Mouse (Mus musculus): Measurements from ENCODE around the gene B4galt2. TPM values are rescaled to one million over a fixed set of nuclear protein-coding genes. Genes with fewer than 3 reads are reported as not detected.

The B4galt2 gene
- 17.1 and 18.2 TPM in 2 replicates for polyA plus RNA-seq (2015; fragmentation: Nextera tagmentation; extraction: Ambion mirVana)

- Histone ChIP-seq H3K36me3 (ENCODE audit: insufficient read depth, low read length) (peaks cover 7% of the 10 kb centered on the region; the same call in 1 of the 2 replicates), H3K4me1 (replicated peaks; ENCODE audit: insufficient read depth, low read length) (peaks cover 5% of the 10 kb centered on the region; the same call in 1 of the 2 replicates), H3K4me3 (replicated peaks; ENCODE audit: low read depth, low read length) (peak within 1 kb of the TSS; percentile 78), H3K9me3 (replicated peaks; ENCODE audit: low read length) (no peaks in the 10 kb centered on the region), H3K9ac (ENCODE audit: low read depth, low read length) (peak within 1 kb of the TSS; percentile 83), H3K27ac (no peak within 1 kb of the TSS; the same call in 1 of the 2 replicates), H3K4me2 (ENCODE audit: low read length) (peak within 1 kb of the TSS; percentile 94), H3K27me3 (ENCODE audit: insufficient read depth, low read length) (no peaks in the 10 kb centered on the region)
- ATAC-seq (replicated peaks; ENCODE audit: low FRiP score, low read depth) = peak; percentile 9
- TF ChIP-seq CTCF (IDR thresholded peaks at IDR 0.05; ENCODE audit: low read depth) = peak; percentile 31; the same call in 1 of the 2 replicates
- WGBS = under 1% methylated on average over 69 of the region's 103 CpGs
- peak; percentile 56 for DNase-seq (ENCODE audit: low spot score)
Observed at GRCm38 (mm10) chr4:117882701-117883691, at the start of gene B4galt2. Gene B4galt2 (minus strand): TSS chr4:117883487.

GRCm38 (mm10) chr4:117929391-117929881, 46.1 kb upstream of the B4galt2 start, which contains the start of gene Artn:
Gene Artn (minus strand): TSS chr4:117929763.
- DNase-seq (ENCODE audit: low spot score) (peak; percentile 60), ATAC-seq (replicated peaks; ENCODE audit: low FRiP score, low read depth) (peak; percentile 48)
- WGBS = 0% methylated on average over 31 of the region's 33 CpGs
- Histone ChIP-seq H3K9ac (ENCODE audit: low read depth, low read length) (peak within 1 kb of the TSS; percentile 50), H3K4me2 (ENCODE audit: low read length) (peak within 1 kb of the TSS; percentile 84), H3K27me3 (ENCODE audit: insufficient read depth, low read length) (peaks cover 20% of the 10 kb centered on the region), H3K4me1 (replicated peaks; ENCODE audit: insufficient read depth, low read length) (peaks cover 7% of the 10 kb centered on the region), H3K4me3 (replicated peaks; ENCODE audit: low read depth, low read length) (peak within 1 kb of the TSS; percentile 41), H3K9me3 (replicated peaks; ENCODE audit: low read length) (no peaks in the 10 kb centered on the region), H3K36me3 (ENCODE audit: insufficient read depth, low read length) (no peaks in the 10 kb centered on the region), H3K27ac (0 out of 2 replicates have a peak within 1 kb of the TSS, but pooled peaks have one; percentile 32)
- TF ChIP-seq CTCF (IDR thresholded peaks at IDR 0.05; ENCODE audit: low read depth) = no peak

- H3K36me3 ChIP-seq (ENCODE audit: insufficient read depth, low read length) = no peaks in the 10 kb centered on the region
- H3K4me3 ChIP-seq (replicated peaks; ENCODE audit: low read depth, low read length) = peak overlapping the region; percentile 41
- H3K4me2 ChIP-seq (ENCODE audit: low read length) = peak overlapping the region; percentile 84
- ATAC-seq (replicated peaks; ENCODE audit: low FRiP score, low read depth) (no peak), DNase-seq (ENCODE audit: low spot score) (peak; percentile 87)
- peaks cover 20% of the 10 kb centered on the region for H3K27me3 ChIP-seq (ENCODE audit: insufficient read depth, low read length)
- H3K9ac ChIP-seq (ENCODE audit: low read depth, low read length) = no peak overlapping the region
- TF ChIP-seq CTCF (IDR thresholded peaks at IDR 0.05; ENCODE audit: low read depth) = peak; percentile 69
- H3K9me3 ChIP-seq (replicated peaks; ENCODE audit: low read length) = no peaks in the 10 kb centered on the region
- peaks cover 7% of the 10 kb centered on the region for H3K4me1 ChIP-seq (replicated peaks; ENCODE audit: insufficient read depth, low read length)
- H3K27ac ChIP-seq = 0 out of 2 replicates have a peak overlapping the region, but pooled peaks have one; percentile 32
- 2% methylated on average over 13 of the region's 13 CpGs for WGBS
Observed at GRCm38 (mm10) chr4:117928699-117929241, 45.5 kb upstream of the B4galt2 start.

- peak overlapping the region; percentile 84 for H3K4me2 ChIP-seq (ENCODE audit: low read length)
- WGBS = 18% methylated on average over 6 of the region's 6 CpGs
- TF ChIP-seq CTCF (IDR thresholded peaks at IDR 0.05; ENCODE audit: low read depth) = peak; percentile 83
- ATAC-seq (replicated peaks; ENCODE audit: low FRiP score, low read depth) = no peak
- H3K4me3 ChIP-seq (replicated peaks; ENCODE audit: low read depth, low read length) = no peak overlapping the region
- H3K9me3 ChIP-seq (replicated peaks; ENCODE audit: low read length) = no peaks in the 10 kb centered on the region
- peaks cover 20% of the 10 kb centered on the region for H3K27me3 ChIP-seq (ENCODE audit: insufficient read depth, low read length)
- no peaks in the 10 kb centered on the region for H3K36me3 ChIP-seq (ENCODE audit: insufficient read depth, low read length)
- H3K27ac ChIP-seq = no peak overlapping the region
- peak; percentile 74 for DNase-seq (ENCODE audit: low spot score)
- no peak overlapping the region for H3K9ac ChIP-seq (ENCODE audit: low read depth, low read length)
- peaks cover 7% of the 10 kb centered on the region for H3K4me1 ChIP-seq (replicated peaks; ENCODE audit: insufficient read depth, low read length)
Observed at GRCm38 (mm10) chr4:117928234-117928633, 44.9 kb upstream of the B4galt2 start.

- H3K36me3 ChIP-seq (ENCODE audit: insufficient read depth, low read length) = no peaks in the 10 kb centered on the region
- H3K4me3 ChIP-seq (replicated peaks; ENCODE audit: low read depth, low read length) = peak overlapping the region; percentile 45
- ATAC-seq (replicated peaks; ENCODE audit: low FRiP score, low read depth) (no peak), DNase-seq (ENCODE audit: low spot score) (no peak)
- no peaks in the 10 kb centered on the region for H3K9me3 ChIP-seq (replicated peaks; ENCODE audit: low read length)
- no peak overlapping the region for H3K27ac ChIP-seq
- TF ChIP-seq CTCF (IDR thresholded peaks at IDR 0.05; ENCODE audit: low read depth) = no peak
- H3K9ac ChIP-seq (ENCODE audit: low read depth, low read length) = peak overlapping the region; percentile 35; the same call in 1 of the 2 replicates
- WGBS = 4% methylated on average over 64 of the region's 71 CpGs
- peaks cover 20% of the 10 kb centered on the region for H3K27me3 ChIP-seq (ENCODE audit: insufficient read depth, low read length)
- H3K4me2 ChIP-seq (ENCODE audit: low read length) = peak overlapping the region; percentile 89
- peaks cover 7% of the 10 kb centered on the region for H3K4me1 ChIP-seq (replicated peaks; ENCODE audit: insufficient read depth, low read length)
Observed at GRCm38 (mm10) chr4:117926545-117927482, 43.5 kb upstream of the B4galt2 start.
